Mouse (Mus musculus): ENCODE measurements around the gene Gdf7. TPM values are rescaled to one million over a fixed set of nuclear protein-coding genes. Genes with fewer than 3 reads are reported as not detected.

Gene Gdf7
- total RNA-seq, 2 experiments from 2014 or later, result not detected

- DNase-seq (ENCODE audit: low spot score in 2 of 2), result no peak
- no peak for TF ChIP-seq CTCF (conservative IDR thresholded peaks at IDR 0.05)
- H3K27ac ChIP-seq, result peak overlapping the region; percentile 92
Measured at GRCm38 (mm10) chr12:8325245-8325942, 23.6 kb upstream of the Gdf7 start.

GRCm38 (mm10) chr12:8324086-8324485 lies 22.3 kb upstream of the Gdf7 start:
- no peak for TF ChIP-seq CTCF (conservative IDR thresholded peaks at IDR 0.05)
- Histone ChIP-seq H3K27ac (peak overlapping the region; percentile 92), H3K4me3 (no peak overlapping the region)
- DNase-seq (ENCODE audit: low spot score in 2 of 2), result no peak

More at GRCm38 (mm10) chr12:8325245-8325942, 23.6 kb upstream of the Gdf7 start:
- H3K4me3 ChIP-seq, result no peak overlapping the region

GRCm38 (mm10) chr12:8321506-8321905 lies 19.8 kb upstream of the Gdf7 start:
- no peak for DNase-seq (ENCODE audit: low spot score in 2 of 2)
- H3K4me3 ChIP-seq, result no peak overlapping the region
- H3K27ac ChIP-seq, result peak overlapping the region; percentile 3; the same call in 1 of the 2 replicates
- no peak for TF ChIP-seq CTCF (conservative IDR thresholded peaks at IDR 0.05)

- TF ChIP-seq CTCF (conservative IDR thresholded peaks at IDR 0.05), result peak; percentile 97
- peak overlapping the region; percentile 61; the same call in 1 of the 2 replicates for H3K27ac ChIP-seq
- DNase-seq (ENCODE audit: low spot score in 2 of 2), result peak; percentile 80 to 91
- H3K4me3 ChIP-seq, result no peak overlapping the region
Measured at GRCm38 (mm10) chr12:8320084-8320713, 18.4 kb upstream of the Gdf7 start.

GRCm38 (mm10) chr12:8316541-8316940 lies 14.8 kb upstream of the Gdf7 start:
- TF ChIP-seq CTCF (conservative IDR thresholded peaks at IDR 0.05), result peak; percentile 67
- DNase-seq (ENCODE audit: low spot score in 2 of 2), result no peak
- Histone ChIP-seq H3K27ac (no peak overlapping the region), H3K4me3 (no peak overlapping the region)

GRCm38 (mm10) chr12:8313773-8314172 lies 12.0 kb upstream of the Gdf7 start:
- no peak for TF ChIP-seq CTCF (conservative IDR thresholded peaks at IDR 0.05)
- H3K4me3 ChIP-seq, result peak overlapping the region; percentile 75
- DNase-seq (ENCODE audit: low spot score in 2 of 2), result no peak
- H3K27ac ChIP-seq, result peak overlapping the region; percentile 87

- TF ChIP-seq CTCF (conservative IDR thresholded peaks at IDR 0.05), result peak; percentile 93
- peak within 1 kb of the TSS; percentile 75 for H3K4me3 ChIP-seq
- DNase-seq (ENCODE audit: low spot score in 2 of 2), result peak; percentile 81 to 93
- peak within 1 kb of the TSS; percentile 87 for H3K27ac ChIP-seq
Measured at GRCm38 (mm10) chr12:8313270-8313771, 11.6 kb upstream of the Gdf7 start, which contains the start of gene Hs1bp3. Gene Hs1bp3, plus strand, starts transcription at chr12:8313432.

GRCm38 (mm10) chr12:8312266-8312665 lies 10.5 kb upstream of the Gdf7 start:
- Histone ChIP-seq H3K4me3 (no peak overlapping the region), H3K27ac (no peak overlapping the region)
- TF ChIP-seq CTCF (conservative IDR thresholded peaks at IDR 0.05), result no peak
- no peak for DNase-seq (ENCODE audit: low spot score in 2 of 2)

GRCm38 (mm10) chr12:8310992-8311391 lies 9.2 kb upstream of the Gdf7 start:
- no peak for DNase-seq (ENCODE audit: low spot score in 2 of 2)
- no peak for TF ChIP-seq CTCF (conservative IDR thresholded peaks at IDR 0.05)
- Histone ChIP-seq H3K27ac (no peak overlapping the region), H3K4me3 (no peak overlapping the region)

- no peak for TF ChIP-seq CTCF (conservative IDR thresholded peaks at IDR 0.05)
- no peak overlapping the region for H3K4me3 ChIP-seq
- no peak overlapping the region for H3K27ac ChIP-seq
- DNase-seq (ENCODE audit: low spot score in 2 of 2), result no peak
Measured at GRCm38 (mm10) chr12:8306910-8307309, 5.2 kb upstream of the Gdf7 start.

- Histone ChIP-seq H3K27ac (no peak overlapping the region), H3K4me3 (no peak overlapping the region)
- DNase-seq (ENCODE audit: low spot score in 2 of 2), result peak in 1 of 2 experiments; percentile 66
- peak; percentile 97; the same call in 1 of the 2 replicates for TF ChIP-seq CTCF (conservative IDR thresholded peaks at IDR 0.05)
Measured at GRCm38 (mm10) chr12:8306432-8306831, 4.7 kb upstream of the Gdf7 start.

- no peak for TF ChIP-seq CTCF (conservative IDR thresholded peaks at IDR 0.05)
- DNase-seq (ENCODE audit: low spot score in 2 of 2), result no peak
- no peak overlapping the region for H3K27ac ChIP-seq
- no peak overlapping the region for H3K4me3 ChIP-seq
Measured at GRCm38 (mm10) chr12:8305258-8305657, 3.5 kb upstream of the Gdf7 start.

GRCm38 (mm10) chr12:8301011-8301814 lies 541 bp downstream of the Gdf7 start:
- Histone ChIP-seq H3K4me3 (peak overlapping the region; percentile 52), H3K27ac (no peak overlapping the region)
- no peak for TF ChIP-seq CTCF (conservative IDR thresholded peaks at IDR 0.05)
- no peak for DNase-seq (ENCODE audit: low spot score in 2 of 2)

Measured in layer of hippocampus, adult 2 months (tissue).